Mouse (Mus musculus) E14TG2a.4 (cell line): ENCODE data around the gene Mfng.

ENCODE experiments used
- H3K27me3 ChIP-seq: 2 replicates; pipeline ENCODE4 v1.6.1; 2014; ENCODE audit warnings: low read length, control low read depth; ENCODE audit not compliant: insufficient read depth
- H3K36me3 ChIP-seq: 2 replicates; pipeline ENCODE4 v1.6.1; 2014; ENCODE audit warnings: low read length, control low read depth; ENCODE audit not compliant: insufficient read depth
- H3K4me1 ChIP-seq: replicated peaks from 2 replicates; pipeline ENCODE4 v1.6.1; 2014; ENCODE audit warnings: low read depth, low read length, control low read depth
- H3K4me3 ChIP-seq: replicated peaks from 2 replicates; pipeline ENCODE4 v1.5.1; 2014; ENCODE audit warnings: mild to moderate bottlenecking, low read length
- H3K9me3 ChIP-seq: 2 replicates; pipeline ENCODE4 v1.6.1; 2014; ENCODE audit warnings: low read length, control low read depth
- CTCF ChIP-seq: conservative IDR thresholded peaks from 2 replicates; pipeline ENCODE4 v1.5.1; 2014; ENCODE audit warnings: low read length
- NANOG ChIP-seq: IDR thresholded peaks from 2 replicates; pipeline ENCODE4 v1.6.1; 2014; ENCODE audit warnings: borderline replicate concordance, low read length, mixed read lengths
- POU5F1 ChIP-seq: IDR thresholded peaks from 2 replicates; pipeline ENCODE4 v1.6.1; 2014; ENCODE audit warnings: low read length, borderline replicate concordance

The Mfng gene

DNA sequence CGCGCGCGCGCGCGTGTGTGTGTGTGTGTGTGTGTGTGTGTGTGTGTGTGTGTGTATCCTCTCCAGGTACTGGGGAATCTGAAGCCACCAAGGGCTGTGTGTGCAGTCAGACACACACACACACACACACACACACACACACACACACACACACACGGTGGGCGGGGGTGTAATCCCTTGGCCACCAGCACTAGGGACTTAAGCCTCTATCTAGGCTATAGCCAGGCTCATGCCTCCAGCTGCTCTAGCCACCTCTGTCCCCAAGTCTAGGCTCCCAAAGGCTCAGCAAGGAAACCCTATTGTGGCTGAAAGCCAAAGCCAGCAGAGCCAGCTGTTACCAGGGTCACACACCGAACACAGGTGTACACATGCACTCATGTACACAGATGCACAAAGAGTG is 30.4 kb downstream of the Mfng start:
- H3K4me3 ChIP-seq = no peak overlapping the region
- no peaks in the 10 kb centered on the region for H3K4me1 ChIP-seq
- H3K36me3 ChIP-seq = no peaks in the 10 kb centered on the region
- TF ChIP-seq CTCF (no peak), POU5F1 (no peak), NANOG (no peak)
- H3K9me3 ChIP-seq = 0 out of 2 replicates have a peak, but pooled peaks cover 3% of the 10 kb centered on the region
- peaks cover 16% of the 10 kb centered on the region for H3K27me3 ChIP-seq

DNA sequence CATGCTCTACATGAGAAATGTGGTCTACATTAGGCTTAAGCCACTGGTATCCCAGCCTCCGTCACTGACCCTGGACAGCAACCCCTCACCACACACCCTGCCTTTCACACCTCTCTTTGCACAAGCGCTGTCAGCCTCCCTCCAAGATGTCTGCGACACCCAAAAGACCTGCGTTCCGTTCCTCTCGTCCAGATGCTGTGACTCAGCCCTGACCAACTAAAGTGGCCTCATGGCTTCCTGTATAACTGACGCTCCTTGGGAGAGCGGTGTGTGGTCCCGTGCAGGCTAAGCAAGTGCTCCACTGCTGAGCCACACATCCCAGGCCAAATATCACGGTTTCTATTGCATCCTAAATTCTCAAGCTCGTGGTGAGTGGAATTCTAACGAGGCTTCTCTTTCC is 32.6 kb downstream of the Mfng start:
- Histone ChIP-seq H3K4me3 (no peak overlapping the region), H3K9me3 (0 out of 2 replicates have a peak, but pooled peaks cover 3% of the 10 kb centered on the region), H3K27me3 (peaks cover 36% of the 10 kb centered on the region), H3K36me3 (no peaks in the 10 kb centered on the region), H3K4me1 (peaks cover 5% of the 10 kb centered on the region)
- TF ChIP-seq NANOG (no peak), POU5F1 (no peak), CTCF (no peak)

DNA sequence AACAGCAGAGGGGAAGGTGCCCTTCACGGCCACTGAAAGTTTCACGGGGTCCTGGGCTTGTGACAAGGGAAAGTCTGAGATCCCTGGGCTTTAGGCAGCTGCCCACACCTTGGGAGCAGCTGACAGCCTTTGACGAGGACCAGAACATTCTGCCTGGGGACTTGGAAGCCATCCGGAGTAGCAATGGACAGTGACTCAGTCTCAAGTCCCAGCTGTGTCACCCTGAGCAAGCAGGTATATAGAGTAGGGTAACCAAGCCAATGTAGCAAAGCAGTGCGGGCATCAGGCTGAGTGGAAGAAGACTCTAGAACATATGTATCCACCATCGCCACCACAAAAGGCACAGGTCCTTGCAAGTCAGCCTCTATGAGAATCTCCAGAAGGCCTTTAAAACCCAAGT is 36.1 kb downstream of the Mfng start:
- 0 out of 2 replicates have a peak, but pooled peaks cover 3% of the 10 kb centered on the region for H3K9me3 ChIP-seq
- TF ChIP-seq CTCF (no peak), NANOG (no peak), POU5F1 (no peak)
- no peaks in the 10 kb centered on the region for H3K36me3 ChIP-seq
- H3K27me3 ChIP-seq = peaks cover 44% of the 10 kb centered on the region
- no peak overlapping the region for H3K4me3 ChIP-seq
- peaks cover 10% of the 10 kb centered on the region for H3K4me1 ChIP-seq

DNA sequence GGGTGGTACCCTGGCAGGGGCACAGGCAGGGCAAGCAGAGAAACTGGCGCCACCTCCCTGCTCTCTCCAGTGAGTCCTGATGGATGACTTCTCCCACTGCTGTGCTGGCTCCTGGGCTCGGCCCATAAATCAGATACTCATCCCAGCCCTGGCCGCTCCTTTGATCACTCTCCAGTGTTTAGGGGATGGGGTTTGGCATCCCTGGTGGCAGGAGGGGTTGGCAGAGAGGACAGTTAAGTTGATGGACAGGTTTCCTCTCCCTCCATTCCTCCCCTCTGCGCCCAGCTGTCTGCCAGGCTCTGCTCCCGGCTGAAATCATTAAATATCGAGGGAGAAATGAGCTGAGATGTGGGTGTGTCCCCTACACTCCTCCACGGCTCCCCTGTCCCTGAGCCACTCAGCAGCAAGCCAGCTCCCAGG is 36.6 kb downstream of the Mfng start:
- Histone ChIP-seq H3K4me3 (no peak overlapping the region), H3K36me3 (no peaks in the 10 kb centered on the region), H3K9me3 (0 out of 2 replicates have a peak, but pooled peaks cover 3% of the 10 kb centered on the region), H3K27me3 (peaks cover 40% of the 10 kb centered on the region), H3K4me1 (peaks cover 10% of the 10 kb centered on the region)
- TF ChIP-seq NANOG (no peak), POU5F1 (no peak), CTCF (no peak)

DNA sequence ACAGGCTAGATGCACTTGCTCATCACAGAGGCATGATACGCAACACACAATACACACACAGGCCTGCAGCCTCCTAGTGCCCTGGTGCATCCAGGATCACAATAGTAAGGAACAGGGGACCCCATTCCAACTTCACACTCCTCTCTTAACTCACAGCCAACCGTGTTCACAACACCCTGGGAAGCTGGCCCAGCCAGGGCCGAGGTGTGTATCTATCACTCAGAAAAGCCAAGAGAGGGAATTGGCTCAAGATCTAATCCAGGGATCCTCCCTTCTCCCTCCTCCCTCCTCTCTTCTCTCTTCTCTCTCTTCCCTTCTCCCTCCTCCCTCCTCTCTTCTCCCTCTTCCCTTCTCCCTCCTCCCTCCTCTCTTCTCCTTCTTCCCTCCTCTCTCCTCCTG is 37.1 kb downstream of the Mfng start:
- H3K9me3 ChIP-seq = 0 out of 2 replicates have a peak, but pooled peaks cover 3% of the 10 kb centered on the region
- H3K27me3 ChIP-seq = peaks cover 42% of the 10 kb centered on the region
- peaks cover 10% of the 10 kb centered on the region for H3K4me1 ChIP-seq
- H3K36me3 ChIP-seq = no peaks in the 10 kb centered on the region
- TF ChIP-seq NANOG (no peak), CTCF (no peak), POU5F1 (no peak)
- H3K4me3 ChIP-seq = no peak overlapping the region

DNA sequence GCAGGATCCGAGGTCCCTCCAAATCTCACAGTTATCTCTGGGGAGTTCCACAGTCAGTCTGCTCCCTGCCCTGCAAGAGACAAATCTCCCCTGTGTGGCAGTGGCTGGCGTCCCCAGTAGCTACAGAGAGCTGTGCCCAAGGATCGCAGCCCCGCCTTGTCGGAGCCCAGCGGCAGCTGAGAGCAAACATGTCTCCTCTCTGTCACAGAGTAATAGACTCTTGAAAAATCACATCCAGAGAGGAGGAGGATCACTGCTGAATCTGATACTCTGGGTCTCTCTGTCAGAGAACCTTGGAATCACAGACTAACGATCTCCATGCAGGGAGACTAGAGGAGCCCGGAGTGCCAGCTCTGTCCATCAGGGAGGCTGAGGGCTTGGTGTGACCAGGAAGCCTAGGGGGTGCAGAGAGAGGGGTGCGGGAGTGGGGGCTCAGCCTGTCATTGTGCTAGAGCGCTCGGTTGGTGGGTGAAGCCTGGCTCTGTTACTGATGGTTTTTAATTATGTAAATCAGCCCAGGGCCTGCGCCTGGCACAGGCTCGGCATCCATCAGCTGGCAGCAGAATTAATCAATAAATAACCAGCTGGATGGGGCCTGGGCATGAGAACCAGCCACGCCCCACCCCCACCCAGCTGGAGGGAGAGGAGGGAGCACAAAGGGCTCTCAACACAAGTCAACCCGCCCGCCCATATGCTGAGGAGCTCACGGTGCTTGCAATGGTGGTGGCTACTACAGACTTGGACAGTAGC is 37.7 kb downstream of the Mfng start:
- no peaks in the 10 kb centered on the region for H3K36me3 ChIP-seq
- H3K4me3 ChIP-seq = no peak overlapping the region
- TF ChIP-seq POU5F1 = no peak
- no peak for TF ChIP-seq NANOG
- TF ChIP-seq CTCF = no peak
- 0 out of 2 replicates have a peak, but pooled peaks cover 3% of the 10 kb centered on the region for H3K9me3 ChIP-seq
- peaks cover 38% of the 10 kb centered on the region for H3K27me3 ChIP-seq
- H3K4me1 ChIP-seq = peaks cover 15% of the 10 kb centered on the region

DNA sequence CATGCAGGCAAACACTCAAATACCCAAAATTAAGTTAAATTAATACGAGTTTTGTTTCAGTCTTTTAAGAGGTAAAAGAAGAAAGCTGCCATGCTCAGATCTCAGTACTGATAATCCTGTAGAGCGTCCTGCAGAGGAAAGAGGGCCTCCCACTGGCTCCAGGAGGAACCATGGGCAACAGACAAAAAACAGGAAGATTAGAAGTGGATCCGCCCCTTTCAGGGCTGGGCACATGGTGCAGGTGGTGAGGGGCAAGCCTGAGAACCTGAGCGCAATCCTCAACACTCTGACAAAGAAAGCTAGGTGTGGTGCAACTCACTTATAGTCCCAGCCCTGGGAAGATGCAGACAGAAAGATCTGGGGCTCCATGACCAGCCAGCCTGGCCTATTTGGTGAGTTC is 41.4 kb downstream of the Mfng start:
- TF ChIP-seq CTCF (no peak), NANOG (no peak), POU5F1 (no peak)
- peaks cover 29% of the 10 kb centered on the region for H3K27me3 ChIP-seq
- H3K9me3 ChIP-seq = no peaks in the 10 kb centered on the region
- H3K4me1 ChIP-seq = peaks cover 19% of the 10 kb centered on the region
- no peak overlapping the region for H3K4me3 ChIP-seq
- no peaks in the 10 kb centered on the region for H3K36me3 ChIP-seq

DNA sequence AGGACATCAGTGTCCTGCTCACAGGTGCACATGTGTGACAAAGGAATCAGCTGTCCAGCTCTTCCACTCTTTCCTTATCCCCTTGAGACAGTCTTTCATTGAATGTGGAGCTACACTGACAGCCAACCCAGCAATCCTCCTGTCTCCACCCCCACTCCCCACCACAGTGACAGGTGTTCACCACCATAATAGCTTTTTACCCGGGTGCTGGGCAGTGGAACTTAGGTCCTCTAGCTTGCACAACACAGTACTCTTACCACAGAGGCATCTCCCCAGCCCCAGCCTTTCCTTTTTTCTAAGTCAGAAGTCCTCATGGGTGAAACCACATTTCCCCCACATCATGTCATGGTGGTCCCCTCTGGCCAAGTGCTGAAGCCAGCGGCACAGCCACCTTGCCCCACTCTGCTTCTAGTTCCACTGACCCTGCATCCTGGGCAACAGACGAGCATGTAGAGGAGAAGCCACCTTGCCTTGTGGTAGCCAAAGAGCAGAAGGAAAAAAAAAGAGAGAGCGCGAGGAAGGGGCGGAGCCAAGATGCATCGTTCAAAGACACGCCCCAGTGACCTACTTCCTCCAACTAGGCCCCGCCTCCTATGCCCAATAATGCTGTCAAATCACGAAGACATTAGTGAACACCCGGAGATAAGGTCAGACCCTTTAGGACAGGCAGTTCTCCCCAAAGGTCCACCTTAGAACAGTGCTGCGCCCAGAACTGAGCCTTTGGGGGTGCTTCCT is 42.8 kb downstream of the Mfng start:
- Histone ChIP-seq H3K9me3 (no peaks in the 10 kb centered on the region), H3K36me3 (no peaks in the 10 kb centered on the region), H3K27me3 (peaks cover 18% of the 10 kb centered on the region), H3K4me1 (peaks cover 12% of the 10 kb centered on the region), H3K4me3 (peak overlapping the region; percentile 49)
- TF ChIP-seq POU5F1 = no peak
- no peak for TF ChIP-seq CTCF
- TF ChIP-seq NANOG = no peak
